Mouse (Mus musculus) spleen, adult 2 months (tissue): Measurements from ENCODE around the gene Simc1. TPM values are rescaled to one million over a fixed set of nuclear protein-coding genes. Genes with fewer than 3 reads are reported as not detected.

Experiments used
- DNase-seq, 2 experiments: peaks; one replicate each; pipeline versions ENCODE4 v3.0.0 to v3.0.0-alpha.2; 2012 to 2021; ENCODE audit warnings: low spot score in 2 of 2, low read depth in 1 of 2
- H3K27ac ChIP-seq: fragments of 200-500 bp; 2 replicates; pipeline ENCODE4 v1.5.1; 2012; ENCODE audit warnings: low read length, inconsistent platforms; ENCODE audit not compliant: insufficient read depth
- H3K27me3 ChIP-seq: fragments of 200-500 bp; 2 replicates; pipeline ENCODE4 v1.6.1; 2012; ENCODE audit warnings: mild to moderate bottlenecking, moderate library complexity, low read length, inconsistent platforms; ENCODE audit not compliant: control insufficient read depth, insufficient read depth
- H3K36me3 ChIP-seq: fragments of 200-500 bp; 2 replicates; pipeline ENCODE4 v1.6.1; 2012; ENCODE audit warnings: mild to moderate bottlenecking, low read length, inconsistent platforms; ENCODE audit not compliant: control insufficient read depth, insufficient read depth
- H3K4me1 ChIP-seq: fragments of 200-500 bp; 2 replicates; pipeline ENCODE4 v1.6.1; 2011; ENCODE audit warnings: inconsistent platforms; ENCODE audit not compliant: control insufficient read depth, insufficient read depth, insufficient read length
- H3K4me3 ChIP-seq: fragments of 200-500 bp; 2 replicates; pipeline ENCODE4 v1.5.1; 2011; ENCODE audit warnings: mild to moderate bottlenecking, inconsistent platforms; ENCODE audit not compliant: insufficient read depth, insufficient read length; ENCODE audit errors: extremely low read depth
- CTCF ChIP-seq: fragments of 200-500 bp; IDR thresholded peaks from 2 replicates; pipeline ENCODE4 v1.5.1; 2011; ENCODE audit warnings: mild to moderate bottlenecking, inconsistent platforms; ENCODE audit not compliant: insufficient read depth, insufficient read length, insufficient replicate concordance; ENCODE audit errors: extremely low read depth
- POLR2A ChIP-seq: fragments of 200-500 bp; IDR thresholded peaks from 2 replicates; pipeline ENCODE4 v1.6.1; 2011; ENCODE audit warnings: low read depth, low read length, inconsistent platforms
- WGBS: fragments of 180-500 bp; shearing (Covaris S2); methylation state at CpG from one replicate; pipeline ENCODE4 v1.1.7; 2018; 5-methylcytosine and 5-hydroxymethylcytosine counted together
- polyA plus RNA-seq: library from polyadenylated mRNA; depleted of rRNA; stranded (reverse); fragments of >200 nt; gene quantifications from 2 replicates; pipeline ENCODE4 v1.2.3, GENCODE M21; 2012

The Simc1 gene
- polyA plus RNA-seq, 1 experiment: 7.3 TPM

DNA sequence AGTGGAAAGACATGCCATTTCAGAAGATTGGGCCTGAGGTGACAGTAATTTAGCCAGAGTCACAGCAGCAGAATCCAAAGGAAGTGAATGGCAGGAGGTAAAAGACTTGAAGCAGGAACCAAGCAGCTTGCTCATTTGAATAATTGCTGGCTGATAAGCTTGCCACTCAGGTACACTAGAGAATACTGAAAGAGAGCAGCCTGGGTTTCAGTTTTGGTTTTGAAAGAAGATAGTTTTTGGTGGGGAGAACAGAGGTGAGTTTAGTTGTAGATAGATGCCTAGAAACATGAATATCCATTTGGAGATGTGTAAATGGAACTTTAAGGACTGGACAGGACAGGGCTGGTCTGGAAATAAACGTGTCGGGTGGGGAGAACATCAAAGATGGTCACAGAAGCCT is 2.2 kb upstream of the Simc1 start:
- Histone ChIP-seq H3K27me3 (no peaks in the 10 kb centered on the region), H3K4me3 (no peak overlapping the region), H3K4me1 (peaks cover 9% of the 10 kb centered on the region), H3K27ac (no peak overlapping the region; the same call in 1 of the 2 replicates), H3K36me3 (no peaks in the 10 kb centered on the region)
- WGBS: 76% methylated on average over 2 of the region's 2 CpGs
- TF ChIP-seq CTCF (no peak), POLR2A (no peak)
- DNase-seq: peak in 1 of 2 experiments; percentile 23

DNA sequence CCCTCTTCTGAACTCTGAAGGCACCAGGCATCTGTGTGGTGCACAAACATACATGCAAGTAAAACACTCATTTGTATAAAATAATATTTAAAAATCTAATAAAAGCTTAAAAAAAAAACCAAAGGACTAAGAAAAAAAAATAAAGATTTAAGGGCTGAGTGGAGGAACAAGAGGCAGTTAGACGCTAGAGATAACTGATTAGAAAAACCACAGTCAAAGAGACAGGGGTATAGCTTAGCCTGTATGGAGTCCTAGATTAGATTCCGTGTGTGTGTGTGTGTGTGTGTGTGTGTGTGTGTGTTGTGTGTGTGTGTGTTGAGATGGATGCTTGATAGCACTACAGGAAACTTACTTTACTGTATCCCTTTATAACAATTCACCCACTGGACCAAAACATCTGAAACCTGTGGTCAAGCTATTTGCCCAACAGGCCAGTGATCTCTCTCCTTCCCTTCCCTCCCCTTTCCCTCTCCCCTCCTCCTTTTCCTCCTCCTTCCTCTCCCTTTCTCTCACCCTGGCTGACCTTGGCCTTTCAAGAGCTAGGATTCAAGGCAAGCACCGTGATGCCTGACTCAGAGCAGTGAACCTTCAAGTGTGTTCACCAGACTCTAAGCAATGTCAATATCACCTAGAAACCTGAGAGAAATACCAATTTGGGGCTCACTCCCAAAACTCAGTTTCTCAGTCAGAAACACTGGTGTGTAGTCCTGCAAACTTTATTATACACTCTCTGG is 1.5 kb upstream of the Simc1 start:
- H3K27ac ChIP-seq: no peak overlapping the region
- H3K36me3 ChIP-seq: no peaks in the 10 kb centered on the region
- H3K4me3 ChIP-seq: no peak overlapping the region
- H3K4me1 ChIP-seq: peaks cover 9% of the 10 kb centered on the region
- no peaks in the 10 kb centered on the region for H3K27me3 ChIP-seq
- TF ChIP-seq POLR2A: no peak
- no peak for TF ChIP-seq CTCF
- no peak for DNase-seq
- WGBS: 53% methylated on average over 3 of the region's 3 CpGs

GRCm38 (mm10) chr13:54503278-54503603 is 338 bp upstream of the Simc1 start:
- no peak overlapping the region for H3K27ac ChIP-seq
- peaks cover 9% of the 10 kb centered on the region for H3K4me1 ChIP-seq
- no peak for TF ChIP-seq POLR2A
- TF ChIP-seq CTCF: no peak
- H3K4me3 ChIP-seq: peak overlapping the region; percentile 71; the same call in 1 of the 2 replicates
- no peaks in the 10 kb centered on the region for H3K36me3 ChIP-seq
- 5% methylated on average over 14 of the region's 14 CpGs for WGBS
- no peak for DNase-seq
- H3K27me3 ChIP-seq: no peaks in the 10 kb centered on the region

- Histone ChIP-seq H3K4me3 (peak overlapping the region; percentile 70; the same call in 1 of the 2 replicates), H3K27ac (no peak overlapping the region), H3K4me1 (peaks cover 9% of the 10 kb centered on the region), H3K36me3 (no peaks in the 10 kb centered on the region), H3K27me3 (no peaks in the 10 kb centered on the region)
- no peak for DNase-seq
- no peak for TF ChIP-seq POLR2A
- TF ChIP-seq CTCF: no peak
- WGBS: 71% methylated on average over 7 of the region's 7 CpGs
Observed at GRCm38 (mm10) chr13:54504611-54505260, 1.2 kb downstream of the Simc1 start.

DNA sequence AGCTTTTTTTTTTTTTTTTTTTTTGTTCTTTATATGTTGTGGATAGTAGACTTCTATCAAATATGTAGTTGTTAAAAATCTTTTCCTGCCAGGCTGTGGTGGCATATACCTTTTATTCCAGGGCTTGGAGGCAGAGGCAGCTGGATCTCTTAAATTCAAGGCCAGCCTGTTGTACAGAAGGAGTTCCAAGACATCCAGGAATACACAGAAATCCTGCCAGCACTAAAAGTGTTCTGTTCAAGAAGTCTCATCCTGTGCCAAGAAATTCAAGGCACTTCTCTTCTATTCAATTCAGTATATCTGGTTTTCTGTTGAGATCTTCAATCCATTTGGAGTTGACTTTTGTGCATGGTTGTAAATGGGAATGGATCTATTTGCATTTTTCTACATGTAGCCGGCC is 2.3 kb downstream of the Simc1 start:
- H3K4me3 ChIP-seq: no peak overlapping the region
- TF ChIP-seq CTCF (no peak), POLR2A (no peak)
- no peaks in the 10 kb centered on the region for H3K27me3 ChIP-seq
- no peak for DNase-seq
- 81% methylated on average over 1 of the region's 1 CpGs for WGBS
- no peaks in the 10 kb centered on the region for H3K36me3 ChIP-seq
- no peak overlapping the region for H3K27ac ChIP-seq
- H3K4me1 ChIP-seq: peaks cover 9% of the 10 kb centered on the region

DNA sequence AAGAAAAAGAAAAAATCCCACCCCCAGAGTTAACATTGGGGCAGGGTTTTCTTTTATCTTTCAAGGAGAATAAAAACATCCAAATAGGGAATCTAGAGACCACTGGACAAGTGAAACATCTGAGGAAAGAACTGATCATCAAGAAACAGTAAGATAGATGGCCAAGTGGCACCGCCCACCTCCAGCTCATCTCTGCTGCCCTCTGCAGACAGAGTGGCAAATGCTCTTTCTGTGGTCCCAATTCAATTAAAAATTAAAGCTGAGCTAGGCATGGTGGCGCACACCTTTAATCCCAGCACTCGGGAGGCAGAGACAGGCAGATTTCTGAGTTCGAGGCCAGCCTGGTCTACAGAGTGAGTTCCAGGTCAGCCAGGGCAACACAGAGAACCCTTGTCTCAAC is 16.6 kb downstream of the Simc1 start:
- WGBS: 91% methylated on average over 4 of the region's 4 CpGs
- TF ChIP-seq CTCF (peak; percentile 54; the same call in 1 of the 2 replicates), POLR2A (no peak)
- no peaks in the 10 kb centered on the region for H3K4me1 ChIP-seq

GRCm38 (mm10) chr13:54521181-54521580 is 17.6 kb downstream of the Simc1 start:
- H3K36me3 ChIP-seq: peaks cover 4% of the 10 kb centered on the region
- H3K4me3 ChIP-seq: no peak overlapping the region
- H3K4me1 ChIP-seq: no peaks in the 10 kb centered on the region
- H3K27ac ChIP-seq: no peak overlapping the region
- H3K27me3 ChIP-seq: no peaks in the 10 kb centered on the region
- TF ChIP-seq CTCF: no peak
- TF ChIP-seq POLR2A: no peak
- DNase-seq: no peak

More for the DNA sequence above, 16.6 kb downstream of the Simc1 start:
- DNase-seq: peak; percentile 4 to 56
- H3K27ac ChIP-seq: no peak overlapping the region
- H3K36me3 ChIP-seq: peaks cover 4% of the 10 kb centered on the region; the same call in 1 of the 2 replicates
- no peak overlapping the region for H3K4me3 ChIP-seq
- H3K27me3 ChIP-seq: no peaks in the 10 kb centered on the region
